Mouse (Mus musculus): ENCODE data around the gene Nlrp10.
A peak's percentile ranks its signal among the peaks of the same experiment; 100 is the strongest.

Gene Nlrp10

DNA sequence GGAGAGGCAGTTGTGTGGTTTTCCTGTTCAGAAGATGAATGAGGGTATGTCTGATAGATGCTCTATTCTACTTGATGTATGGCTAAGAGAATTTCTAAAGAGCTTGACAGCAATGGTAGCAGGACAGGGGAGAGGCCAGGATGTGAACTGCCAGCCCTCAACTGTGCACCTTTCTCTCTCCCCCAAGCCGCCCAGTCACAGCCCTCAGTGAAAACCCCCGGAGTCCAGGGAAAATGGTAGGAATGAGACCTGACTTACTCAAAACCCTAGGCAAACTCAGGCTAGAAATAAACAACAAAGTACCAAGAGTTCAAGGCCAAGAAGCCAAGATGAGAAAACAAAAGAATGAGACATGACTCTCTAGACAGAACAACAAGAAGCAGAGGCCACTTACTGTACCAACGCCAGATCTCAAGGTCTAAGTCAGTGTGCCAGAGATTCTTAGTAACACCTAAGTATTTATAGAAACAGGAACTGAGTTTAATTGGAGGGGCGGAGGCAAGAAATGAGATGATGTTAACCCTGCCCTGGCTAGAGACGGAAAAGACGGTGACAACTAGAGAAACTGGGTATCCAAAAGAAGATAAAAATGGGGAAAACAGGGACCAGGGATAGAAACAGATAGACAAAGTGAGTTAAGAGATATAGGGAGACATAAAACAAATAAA lies at the start of gene Nlrp10:
Gene Nlrp10, minus strand, starts transcription at position 453 of the 668 bp plus-strand sequence.
- DNase-seq: no peak

DNA sequence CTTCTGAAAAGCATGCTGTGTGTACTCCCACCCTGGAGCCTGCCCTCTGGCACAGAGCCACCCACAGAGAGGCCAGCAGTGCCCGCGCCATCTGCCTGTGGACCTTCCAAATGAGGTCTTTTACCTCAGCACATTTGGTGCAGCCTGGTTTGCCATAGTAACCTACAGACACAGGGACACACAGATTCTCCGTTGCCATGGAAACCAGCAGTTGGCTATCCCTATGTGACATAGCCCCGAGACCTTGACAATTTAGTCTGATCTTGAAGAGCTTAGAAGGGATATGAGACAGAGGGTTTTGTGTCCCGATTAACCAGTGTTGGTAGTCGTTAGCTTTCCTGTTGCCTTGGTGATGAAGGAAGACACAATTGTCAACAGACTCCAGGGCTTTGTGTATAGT lies 42.3 kb upstream of the Nlrp10 start:
- DNase-seq: no peak

DNA sequence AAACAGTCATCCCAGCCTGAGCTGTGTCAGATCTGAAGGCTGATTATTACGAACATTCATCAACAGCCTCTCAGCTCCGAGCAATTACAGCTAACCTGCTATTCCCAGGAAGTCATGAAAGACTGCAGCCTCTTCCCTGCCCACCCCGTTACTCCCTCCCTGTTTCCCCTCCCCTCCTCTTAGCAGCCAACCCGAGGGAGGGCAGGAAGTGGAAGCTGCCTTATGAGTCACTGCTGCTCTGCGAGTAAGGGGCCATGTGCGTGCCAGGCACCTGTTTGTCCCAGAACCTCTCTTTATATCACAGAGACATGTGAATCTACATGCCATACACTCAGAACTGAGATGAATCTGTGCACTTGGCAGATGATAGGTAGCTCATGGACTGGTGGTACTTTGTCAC lies 38.2 kb upstream of the Nlrp10 start:
- DNase-seq: no peak

DNA sequence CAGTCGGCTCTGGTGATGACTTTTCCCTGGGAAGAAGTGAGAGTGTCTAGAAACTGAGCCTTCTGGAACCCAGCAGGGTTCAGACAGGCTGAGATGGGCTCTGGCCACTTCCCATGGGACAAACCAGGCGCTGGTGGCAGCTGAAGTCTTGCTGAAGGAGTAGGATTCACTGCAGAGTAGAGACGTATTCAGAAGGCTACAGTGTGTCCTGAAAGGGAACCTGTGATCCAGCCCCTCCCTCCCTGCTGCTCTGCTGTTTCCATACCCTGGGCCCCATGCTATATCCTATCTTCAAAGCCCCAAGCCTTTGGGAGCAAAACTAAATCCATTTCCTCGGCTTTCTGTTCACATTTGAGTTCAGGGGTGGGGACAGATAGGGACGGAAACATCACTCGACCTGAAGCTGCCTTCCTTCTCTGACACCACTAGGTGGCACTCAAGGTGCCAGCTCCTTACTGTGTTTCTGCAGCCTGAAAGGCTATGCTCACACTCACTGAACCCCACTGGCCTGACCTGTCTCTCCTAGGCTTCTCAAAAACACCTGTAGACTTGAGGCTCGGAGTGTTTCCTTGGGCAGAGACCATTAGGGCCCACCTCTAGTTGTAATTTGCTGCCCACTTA lies 36.9 kb upstream of the Nlrp10 start:
- DNase-seq: peak; percentile 56

DNA sequence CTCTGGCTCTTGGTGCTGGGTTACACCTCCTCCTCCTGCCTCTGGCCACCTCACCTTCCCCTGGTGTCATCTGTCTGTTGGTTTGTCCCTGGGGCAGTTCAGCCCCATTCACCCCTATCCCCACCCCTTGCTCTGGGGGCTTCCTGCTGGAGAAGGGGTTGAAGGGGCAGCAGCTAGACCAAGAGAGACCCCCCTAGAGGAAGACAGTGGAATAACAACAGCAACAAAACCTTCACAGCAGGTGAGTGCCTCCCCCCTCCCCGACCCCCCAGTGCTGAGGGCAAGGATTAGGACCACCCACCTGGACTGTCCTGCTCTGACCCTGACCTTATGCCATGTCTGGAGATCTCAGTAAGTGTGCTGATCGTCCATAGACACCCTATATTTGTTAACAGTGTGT lies 36.0 kb upstream of the Nlrp10 start:
- DNase-seq: no peak

DNA sequence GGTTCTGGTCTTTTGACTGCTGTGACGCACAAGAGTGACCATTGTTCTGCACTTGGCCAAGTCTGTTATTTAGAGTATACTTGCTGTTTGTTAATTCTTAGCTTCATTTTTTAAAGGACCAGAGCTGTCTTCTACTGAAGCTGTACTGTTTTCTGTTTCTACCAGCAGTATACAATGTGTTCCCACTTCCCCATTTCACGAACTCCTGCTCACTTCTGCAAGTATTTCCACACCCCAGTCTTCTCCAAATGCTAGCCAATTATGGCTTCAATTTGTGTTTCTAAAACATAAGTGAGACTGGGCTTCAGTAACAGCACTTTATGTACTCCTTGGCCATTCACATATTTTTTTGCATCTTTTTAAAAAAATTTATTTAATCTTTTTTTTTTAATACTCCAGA lies 27.8 kb upstream of the Nlrp10 start:
- no peak for DNase-seq

DNA sequence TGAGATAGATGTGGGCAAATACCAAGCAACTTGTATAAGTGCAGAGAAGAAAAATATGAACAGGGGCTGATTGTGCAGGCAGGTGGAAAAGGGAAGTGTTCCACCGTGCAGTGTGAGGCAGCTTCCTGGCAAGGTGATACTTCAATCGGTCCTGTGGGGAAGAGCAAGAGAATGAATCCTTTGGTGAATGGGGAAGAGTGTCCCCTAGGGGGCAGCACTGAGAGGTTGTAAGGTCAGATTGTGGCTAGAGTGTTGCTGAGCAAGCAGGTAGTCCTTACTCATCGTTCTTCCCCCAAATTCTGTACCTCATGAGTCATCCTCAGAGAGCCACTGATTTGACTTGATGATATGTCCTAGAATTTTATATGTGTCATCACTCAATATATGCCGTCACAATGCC lies 24.2 kb upstream of the Nlrp10 start:
- DNase-seq: no peak

DNA sequence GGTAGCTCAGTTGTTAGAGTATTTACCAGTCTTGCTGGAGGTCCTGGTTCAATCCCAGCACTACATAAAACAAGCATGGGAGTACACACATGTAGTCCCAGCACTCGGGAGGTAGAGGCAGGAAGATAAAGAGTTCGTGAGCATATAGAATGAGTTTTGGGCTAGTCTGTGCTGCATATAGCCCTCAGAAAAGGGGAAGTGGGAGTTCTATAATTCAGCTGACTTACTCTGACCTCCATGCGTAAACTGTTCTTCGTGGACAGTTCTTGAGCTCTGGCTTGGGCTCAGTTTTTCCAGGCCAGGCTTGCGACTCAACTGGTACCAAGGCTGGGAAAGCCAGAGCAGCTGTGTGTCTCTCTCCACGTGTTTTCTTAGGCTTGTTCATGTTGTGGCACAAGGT lies 22.8 kb upstream of the Nlrp10 start:
- DNase-seq: no peak

DNA sequence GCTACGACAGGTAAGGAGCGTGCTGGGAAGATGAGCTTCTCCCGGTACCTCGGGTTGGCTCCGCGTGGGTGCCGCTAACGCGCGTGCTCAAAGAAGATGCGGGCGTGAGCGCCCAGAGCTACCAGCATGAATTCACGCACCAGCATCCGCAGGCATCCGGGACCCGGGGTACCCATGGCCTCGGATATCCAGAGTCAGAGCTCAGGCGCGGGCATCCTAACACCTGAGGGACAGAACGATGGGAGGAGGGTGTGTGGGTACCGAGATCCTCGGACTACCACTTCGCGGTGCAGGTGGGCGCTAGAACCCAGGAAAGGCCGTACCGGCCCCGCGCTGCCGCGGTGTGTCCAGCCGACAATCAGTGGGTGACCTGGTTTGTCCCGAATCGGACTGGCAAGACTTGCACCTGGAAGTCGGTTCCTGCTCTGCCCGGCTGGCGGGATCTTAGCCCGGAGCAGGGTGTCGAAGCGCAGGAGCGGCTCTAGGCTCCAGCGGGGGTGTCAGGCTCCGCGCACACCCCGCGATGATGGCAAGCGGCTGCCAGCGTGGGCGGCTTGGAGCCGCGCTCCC lies 20.9 kb upstream of the Nlrp10 start:
- DNase-seq: no peak

DNA sequence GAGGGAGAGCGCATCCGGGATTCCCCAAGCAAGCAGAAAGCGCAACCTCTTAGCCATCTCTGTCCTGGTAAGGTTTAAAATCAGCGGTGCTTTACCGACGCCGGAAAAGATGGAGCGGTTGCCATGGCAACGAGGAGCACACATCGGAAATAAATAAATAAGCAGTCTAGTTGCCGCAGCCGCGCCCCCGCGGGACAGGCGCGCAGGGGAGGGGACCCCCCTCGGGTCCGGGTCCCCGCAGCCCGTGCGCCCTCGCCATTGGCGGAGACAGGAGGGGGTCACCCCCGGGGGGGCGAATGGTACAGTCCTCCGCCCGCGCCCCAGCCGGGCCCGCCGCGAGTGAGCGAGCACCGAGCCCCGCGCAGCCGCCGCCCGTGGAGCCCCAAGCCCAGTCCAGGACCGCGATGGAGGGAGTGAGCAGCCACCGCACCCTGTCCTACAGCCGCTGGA lies 20.4 kb upstream of the Nlrp10 start, which contains the start of gene Tub:
Gene Tub, plus strand, starts transcription at position 27 of the 450 bp plus-strand sequence.
- DNase-seq: peak; percentile 54

DNA sequence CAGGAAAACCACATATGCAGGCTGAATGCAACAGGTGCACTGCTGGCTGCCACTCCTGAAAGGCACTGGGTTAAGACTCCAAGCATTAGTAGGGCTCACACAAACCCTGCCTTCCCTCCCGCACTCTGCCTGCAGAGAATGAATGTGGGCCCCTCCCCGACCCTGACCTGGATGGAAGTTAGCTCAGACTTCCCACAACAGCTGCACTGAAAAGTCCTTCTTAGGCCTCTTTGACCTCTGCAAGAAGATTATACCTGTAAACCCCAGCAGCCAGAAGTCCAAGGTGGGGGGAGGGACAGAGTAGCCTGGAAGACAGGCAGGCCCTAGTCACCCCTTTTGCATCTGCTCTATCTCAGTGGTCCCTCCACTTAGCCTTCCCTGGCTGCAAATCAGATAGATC lies 19.3 kb upstream of the Nlrp10 start:
- no peak for DNase-seq

DNA sequence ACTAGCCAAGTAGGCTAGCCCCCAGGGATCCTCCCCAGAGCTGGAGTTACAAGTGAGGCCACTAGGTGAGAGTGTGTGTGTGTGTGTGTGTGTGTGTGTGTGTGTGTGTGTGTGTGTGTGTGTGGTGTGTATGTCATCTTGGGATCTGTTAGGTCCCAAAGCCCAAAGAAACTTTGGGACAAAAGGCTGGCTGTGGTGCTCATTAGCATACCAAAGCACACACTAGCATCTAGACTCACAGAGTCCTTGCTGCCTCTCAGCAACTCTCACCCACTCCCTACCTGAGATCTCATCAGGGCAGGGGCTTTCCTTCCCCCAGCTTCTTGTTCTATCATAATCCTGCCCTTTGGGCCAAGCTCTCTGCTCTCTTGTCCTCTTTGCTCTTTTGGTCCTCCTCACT lies 18.6 kb upstream of the Nlrp10 start:
- no peak for DNase-seq

DNA sequence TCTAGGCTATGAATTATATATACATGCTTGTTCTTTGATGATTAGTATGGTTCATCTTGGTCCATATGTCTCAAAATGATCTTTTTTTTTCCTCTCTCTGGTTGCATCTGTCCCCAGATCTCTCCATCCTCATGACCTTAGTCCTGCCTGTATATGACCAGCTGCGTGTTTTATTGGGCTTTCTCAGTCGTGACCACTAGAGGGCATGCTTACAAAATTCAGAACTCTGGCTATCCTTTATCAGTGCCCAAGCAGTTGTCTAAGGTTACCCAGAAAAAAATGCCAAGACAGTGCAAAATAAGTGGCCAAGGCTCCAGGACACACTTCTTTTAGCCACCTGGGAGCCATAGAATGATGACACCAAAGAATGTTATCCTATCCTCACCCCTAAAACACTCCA lies 14.0 kb upstream of the Nlrp10 start:
- peak; percentile 52 for DNase-seq

DNA sequence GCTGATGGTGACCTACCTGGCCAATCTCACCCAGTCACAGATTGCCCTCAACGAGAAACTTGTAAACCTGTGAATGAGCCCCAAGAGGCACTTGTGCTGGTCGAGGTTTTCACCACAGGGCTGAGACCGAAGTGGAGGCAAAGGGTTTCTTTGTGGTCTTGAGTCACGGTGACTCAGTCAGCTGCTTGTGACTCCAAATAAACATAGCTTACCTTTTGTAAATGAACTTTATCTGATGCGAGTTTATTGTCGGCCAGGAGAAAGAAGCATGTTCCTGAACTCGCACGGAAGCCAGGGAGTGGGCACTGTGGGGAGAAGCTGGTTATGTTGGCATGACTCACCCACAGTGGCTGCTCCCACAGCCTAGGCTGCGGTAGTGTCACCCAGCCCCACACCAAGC lies 11.5 kb upstream of the Nlrp10 start:
- no peak for DNase-seq

DNA sequence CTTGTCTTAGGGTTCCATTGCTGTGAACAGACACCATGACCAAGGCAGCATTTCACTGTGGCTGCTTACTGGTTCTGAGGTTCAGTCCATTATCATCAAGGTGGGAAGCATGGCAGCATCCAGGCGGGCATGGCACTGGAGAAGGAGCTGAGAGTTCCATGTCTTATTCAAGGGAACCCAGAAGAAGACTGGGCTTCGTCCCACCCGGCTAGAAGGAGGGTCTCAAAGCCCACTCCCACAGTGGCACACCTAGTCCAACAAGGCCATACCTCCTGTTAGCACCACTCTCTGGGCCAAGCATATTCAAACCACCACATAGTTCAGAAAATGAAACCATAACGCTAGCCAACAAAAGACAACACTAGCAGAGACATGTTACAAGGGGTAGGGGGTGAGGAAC lies 6.6 kb upstream of the Nlrp10 start:
- no peak for DNase-seq

DNA sequence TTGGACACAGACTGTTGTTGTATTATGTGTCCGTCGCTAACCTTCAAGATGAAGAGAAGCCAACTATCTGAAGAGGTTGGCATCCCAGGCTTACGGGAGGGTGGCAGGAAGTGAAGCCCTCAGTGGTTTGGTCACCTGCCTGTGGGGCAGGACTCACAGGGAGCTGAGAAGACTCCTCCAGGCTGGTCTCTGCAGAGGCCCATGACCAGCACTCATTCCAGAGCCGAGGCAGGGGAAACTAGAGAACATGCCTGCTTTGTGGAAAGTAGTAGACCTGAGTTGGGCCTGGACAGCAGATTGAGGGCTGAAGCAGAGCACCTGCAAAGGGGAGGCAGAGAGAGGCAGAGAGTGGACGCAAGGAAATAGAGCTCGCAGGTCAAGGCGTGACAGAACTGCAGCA lies 5.4 kb upstream of the Nlrp10 start:
- DNase-seq: no peak

DNA sequence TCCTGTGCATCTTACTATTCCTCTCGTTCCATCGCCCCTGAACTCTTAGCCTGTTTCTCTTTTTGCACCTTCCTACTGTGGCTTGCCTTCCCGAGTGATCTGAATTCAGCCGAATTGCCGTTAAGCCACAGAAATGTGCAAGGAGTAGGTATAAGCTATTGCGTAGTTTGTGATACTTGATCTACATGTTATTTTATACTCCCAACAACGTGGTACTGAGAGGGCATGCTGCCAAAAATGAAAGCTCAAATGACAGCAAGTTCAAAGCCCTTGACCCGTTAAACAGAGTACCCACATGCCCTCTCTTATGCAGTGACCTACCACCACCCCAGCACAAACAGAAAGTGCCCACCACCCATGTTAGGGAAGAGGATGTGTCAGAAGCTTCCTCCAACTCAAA lies 4.9 kb upstream of the Nlrp10 start:
- DNase-seq: peak; percentile 10

DNA sequence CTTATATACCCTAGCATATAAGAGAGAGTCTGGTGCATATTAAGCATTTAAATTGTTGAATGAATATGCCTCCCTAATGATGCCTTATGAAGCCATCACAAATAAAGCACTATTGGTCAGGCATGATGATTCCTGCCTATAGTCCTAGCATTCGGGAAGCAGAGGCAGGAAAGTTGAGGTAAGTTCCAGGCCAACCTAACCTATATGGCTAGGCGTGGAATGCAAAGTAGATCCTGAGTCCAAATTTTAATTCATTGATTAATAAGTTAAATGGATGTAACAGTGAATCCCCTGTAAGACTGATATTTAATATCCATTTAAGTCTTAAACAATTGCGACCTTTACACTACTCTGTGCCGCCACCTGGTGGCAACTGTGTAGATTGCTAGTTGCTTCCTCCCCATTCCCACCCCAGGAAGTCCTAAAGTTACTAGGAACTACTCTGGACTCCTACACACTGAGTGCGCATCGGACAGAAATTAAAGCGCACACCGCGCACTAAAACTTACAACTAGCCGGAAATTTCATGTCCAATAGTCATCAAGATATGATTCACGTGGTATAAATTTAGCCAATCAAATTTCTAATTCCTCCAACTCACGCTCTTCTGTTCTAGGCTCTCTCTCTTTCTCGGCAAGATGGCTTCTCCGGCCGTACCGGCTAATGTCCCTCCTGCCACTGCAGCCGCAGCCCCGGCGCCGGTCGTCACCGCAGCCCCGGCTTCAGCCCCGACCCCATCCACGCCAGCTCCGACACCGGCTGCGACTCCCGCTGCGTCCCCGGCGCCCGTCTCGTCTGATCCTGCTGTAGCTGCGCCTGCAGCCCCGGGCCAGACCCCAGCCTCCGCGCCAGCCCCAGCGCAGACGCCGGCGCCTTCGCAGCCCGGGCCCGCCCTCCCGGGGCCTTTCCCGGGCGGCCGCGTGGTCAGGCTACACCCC lies 4.1 kb upstream of the Nlrp10 start, which contains the start of gene Eif3f:
Gene Eif3f, plus strand, starts transcription at position 624 of the 938 bp plus-strand sequence.
- peak; percentile 96 for DNase-seq

DNA sequence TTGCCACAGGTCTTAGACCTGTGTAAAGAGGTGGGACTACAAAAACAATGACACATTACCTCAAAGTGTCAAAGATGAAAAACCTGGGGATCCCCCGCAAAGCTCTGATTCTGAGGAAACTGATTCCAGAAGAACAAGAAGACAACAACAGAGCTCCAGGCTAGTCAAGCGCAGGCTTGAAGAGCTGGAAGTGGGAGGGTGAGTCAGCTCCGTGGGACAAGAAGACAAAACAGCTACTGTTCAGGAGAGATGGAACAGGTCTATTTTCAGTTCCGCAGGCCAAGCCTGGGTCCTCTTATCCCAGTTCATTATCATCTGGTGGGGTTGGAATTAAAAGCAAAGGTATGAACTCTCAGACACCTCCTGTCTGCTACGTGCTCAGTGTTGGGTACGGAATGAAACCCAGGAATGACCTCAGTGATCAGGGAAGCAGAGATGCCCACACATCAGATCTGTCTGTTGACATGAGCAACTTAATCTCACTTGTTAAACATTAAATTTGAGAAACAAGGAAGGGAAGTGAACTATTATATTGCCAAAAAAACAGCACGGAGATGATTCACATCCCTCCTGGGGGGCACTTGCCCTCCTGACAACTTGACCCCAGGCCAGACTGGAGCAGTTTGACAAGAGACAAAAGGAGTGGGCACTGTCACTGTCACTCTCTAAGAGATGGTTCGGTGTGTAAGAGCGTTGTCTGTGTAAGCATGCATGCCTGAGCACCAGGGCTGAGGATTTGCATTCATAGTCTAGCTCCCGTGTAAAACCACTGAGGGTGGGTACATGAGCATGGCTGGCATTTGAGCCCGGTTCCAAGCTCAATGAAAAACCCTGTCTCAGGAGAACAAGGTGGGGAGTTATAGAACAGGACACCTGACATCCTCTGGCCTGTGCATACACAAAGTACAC lies 1.4 kb downstream of the Nlrp10 start:
- no peak for DNase-seq

DNA sequence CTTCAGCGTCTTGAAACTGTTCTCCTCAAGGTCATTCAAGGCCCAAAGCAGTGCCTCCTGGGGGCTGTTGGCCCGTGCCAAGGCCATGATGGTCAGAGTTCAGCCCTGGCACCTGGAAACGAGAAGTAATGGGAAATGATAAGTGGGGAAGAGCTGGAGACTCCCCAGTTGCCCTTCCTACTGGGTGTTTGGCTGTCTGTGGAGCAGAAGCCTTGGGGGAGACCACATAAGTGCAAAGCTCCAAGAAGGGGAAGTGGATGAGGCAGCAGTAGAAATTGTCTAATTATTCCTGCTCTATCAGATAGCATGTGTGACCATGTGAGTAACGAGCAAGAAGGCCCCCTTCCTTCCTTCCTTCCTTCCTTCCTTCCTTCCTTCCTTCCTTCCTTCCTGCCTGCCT lies 2.9 kb downstream of the Nlrp10 start:
- DNase-seq: no peak

DNA sequence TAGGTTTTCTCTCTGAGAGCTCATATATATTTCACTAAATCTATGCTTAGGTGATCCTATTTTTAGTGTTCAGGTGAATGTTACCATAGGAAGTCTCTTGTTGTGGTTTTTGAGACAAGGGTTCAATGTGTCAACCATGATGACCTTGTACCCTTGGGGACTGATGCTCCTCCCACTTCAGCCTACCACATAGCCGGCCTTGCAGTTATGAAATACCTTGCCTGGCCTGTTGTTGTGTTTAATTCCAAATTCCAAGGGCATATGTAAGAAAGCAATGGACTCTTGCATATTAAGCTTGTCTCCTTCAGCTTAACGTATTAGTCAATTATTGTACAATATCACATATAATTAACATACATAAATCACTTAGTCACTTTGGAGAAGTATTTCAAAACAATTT lies 26.0 kb downstream of the Nlrp10 start:
- no peak for DNase-seq

DNA sequence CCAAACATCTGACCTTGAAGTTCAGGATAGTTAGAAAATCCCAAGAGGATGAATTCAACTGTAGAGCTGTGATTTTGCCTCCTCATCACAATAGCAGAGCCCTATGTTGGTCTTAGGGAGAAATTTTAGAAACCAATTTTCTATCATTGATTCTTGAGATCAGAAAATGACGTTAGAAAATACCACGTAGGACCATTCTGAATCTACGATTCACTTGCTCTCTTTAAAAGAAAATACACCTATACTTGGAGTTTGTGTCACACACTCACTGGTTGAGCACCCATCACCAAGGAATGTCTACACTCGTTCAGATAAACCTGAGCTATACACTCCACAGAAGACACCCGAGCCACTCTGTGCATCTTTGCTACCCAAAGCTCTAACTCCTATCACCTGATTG lies 35.7 kb downstream of the Nlrp10 start, which contains the start of gene Olfr519:
Gene Olfr519, minus strand, starts transcription at position 101 of the 400 bp plus-strand sequence.
- DNase-seq: no peak

All from kidney, postnatal 14 days (tissue).